Mouse (Mus musculus) heart, adult 11 months (tissue): Measurements from ENCODE around the gene Gm45234.

Experiments used
- DNase-seq: peaks from one replicate; pipeline ENCODE4 v3.0.0; 2022

Gm45234 gene

GRCm38 (mm10) chr6:124739231-124739796 lies 16.5 kb downstream of the Gm45234 start:
- peak; percentile 92 for DNase-seq

- DNase-seq: peak; percentile 97
These were observed 17.3 kb downstream of the Gm45234 start, which contains the start of gene Ptpn6 for GRCm38 (mm10) chr6:124738511-124739023. Gene Ptpn6 (minus strand): TSS chr6:124738714.

- no peak for DNase-seq
These were observed 18.8 kb downstream of the Gm45234 start for GRCm38 (mm10) chr6:124737040-124737439.

- DNase-seq: no peak
These were observed 21.4 kb downstream of the Gm45234 start for GRCm38 (mm10) chr6:124734417-124734816.

- peak; percentile 98 for DNase-seq
These were observed 23.1 kb downstream of the Gm45234 start for GRCm38 (mm10) chr6:124732476-124733370.

GRCm38 (mm10) chr6:124731038-124731437 lies 24.8 kb downstream of the Gm45234 start:
- DNase-seq: no peak

GRCm38 (mm10) chr6:124729850-124730705 lies 25.7 kb downstream of the Gm45234 start:
- peak; percentile 96 for DNase-seq

- DNase-seq: no peak
These were observed 27.2 kb downstream of the Gm45234 start for GRCm38 (mm10) chr6:124728621-124729020.

GRCm38 (mm10) chr6:124724472-124724871 lies 31.3 kb downstream of the Gm45234 start:
- DNase-seq: no peak

- peak; percentile 97 for DNase-seq
These were observed 32.3 kb downstream of the Gm45234 start for GRCm38 (mm10) chr6:124723541-124723940.

- DNase-seq: no peak
These were observed 32.8 kb downstream of the Gm45234 start for GRCm38 (mm10) chr6:124722876-124723473.

GRCm38 (mm10) chr6:124720904-124721303 lies 34.9 kb downstream of the Gm45234 start:
- no peak for DNase-seq

GRCm38 (mm10) chr6:124719354-124719978 lies 36.4 kb downstream of the Gm45234 start:
- DNase-seq: no peak

GRCm38 (mm10) chr6:124718703-124719102 lies 37.1 kb downstream of the Gm45234 start:
- DNase-seq: no peak

- no peak for DNase-seq
These were observed 37.9 kb downstream of the Gm45234 start for GRCm38 (mm10) chr6:124717968-124718367.

GRCm38 (mm10) chr6:124716864-124717490 lies 38.8 kb downstream of the Gm45234 start:
- DNase-seq: no peak

GRCm38 (mm10) chr6:124712918-124713317 lies 42.9 kb downstream of the Gm45234 start:
- no peak for DNase-seq

GRCm38 (mm10) chr6:124711824-124712782 lies 43.7 kb downstream of the Gm45234 start, which contains the start of the genes Emg1 and Phb2:
Gene Emg1 (minus strand): TSS chr6:124712178.
Gene Phb2 (plus strand): TSS chr6:124712336.
- DNase-seq: peak; percentile 100

- DNase-seq: no peak
These were observed 47.4 kb downstream of the Gm45234 start for GRCm38 (mm10) chr6:124708289-124708889.
